In the genomic region with DNA sequence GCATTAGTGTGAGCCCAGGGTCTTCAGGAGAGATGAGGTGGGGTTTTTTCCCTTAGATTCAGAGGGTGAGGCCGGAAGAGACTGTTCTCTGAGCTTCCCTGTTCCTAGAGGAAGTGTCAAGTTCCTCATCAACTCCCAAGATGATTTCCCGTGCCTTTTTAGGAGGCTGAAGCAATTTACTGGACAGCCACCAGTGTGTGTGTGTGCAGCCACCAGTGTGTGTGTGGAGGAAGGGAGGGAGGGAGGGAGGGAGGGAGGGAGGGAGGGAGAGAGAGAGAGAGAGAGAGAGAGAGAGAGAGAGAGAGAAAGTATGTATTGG, we compare ENCODE assay signal across 9 mouse cellular contexts. TPM values are rescaled to one million over a fixed set of nuclear protein-coding genes. Genes with fewer than 3 reads are reported as not detected.
DNase-seq lines count a peak whose midpoint lies in the region; ATAC-seq and TF ChIP-seq lines count a peak whose summit lies in the region.
"Had no signal": no experiment of that assay in that cellular context is flagged by ENCODE, and none has a peak within 500 bp of the region (broad histone marks: within the 10 kb centered on the region; RNA-seq: fewer than 3 reads in every experiment).

No protein-coding gene starts in this region.

- H3K4me2 ChIP-seq in forebrain, embryonic 11.5 days (ENCODE audit: low read depth, low read length, severe bottlenecking) = peak overlapping the region; percentile 98
- peak overlapping the region; percentile 99 for H3K4me2 ChIP-seq in limb, embryonic 11.5 days (ENCODE audit: low read depth, severe bottlenecking)
- H3K4me2 ChIP-seq in neural tube, embryonic 15.5 days = peak overlapping the region; percentile 91

- peak overlapping the region; percentile 95; the same call in 1 of the 2 replicates for H3K27ac ChIP-seq in left cerebral cortex, adult 2 months
- H3K27ac ChIP-seq in forebrain, embryonic 11.5 days (ENCODE audit: low read depth, low read length) = peak overlapping the region; percentile 86; the same call in 1 of the 2 replicates
- H3K27ac ChIP-seq in limb, embryonic 11.5 days (replicated peaks; ENCODE audit: low read depth, low read length) = no peak overlapping the region
- peak overlapping the region; percentile 93; the same call in 1 of the 2 replicates for H3K27ac ChIP-seq in neural tube, embryonic 15.5 days (replicated peaks)

- no peaks in the 10 kb centered on the region; the same call in 1 of the 2 replicates for H3K36me3 ChIP-seq in forebrain, embryonic 11.5 days (ENCODE audit: control insufficient read depth, insufficient read depth, low read length)
- H3K36me3 ChIP-seq in limb, embryonic 11.5 days (ENCODE audit: control insufficient read depth, insufficient read depth, low read length) = peaks cover 2% of the 10 kb centered on the region; the same call in 1 of the 2 replicates
- H3K36me3 ChIP-seq in neural tube, embryonic 15.5 days = peaks cover 5% of the 10 kb centered on the region; the same call in 1 of the 2 replicates

- no peak overlapping the region; the same call in 1 of the 2 replicates for H3K9ac ChIP-seq in forebrain, embryonic 11.5 days (ENCODE audit: low read length)
- no peak overlapping the region for H3K9ac ChIP-seq in limb, embryonic 11.5 days (ENCODE audit: low read length)
- peak overlapping the region; percentile 85 for H3K9ac ChIP-seq in neural tube, embryonic 15.5 days (replicated peaks)

- DNase-seq in left cerebral cortex, adult 2 months (ENCODE audit: extremely low spot score in 1 of 2, low spot score in 2 of 2) = no peak
- DNase-seq in left cerebral cortex, adult 11 months (ENCODE audit: low spot score) = no peak
- no peak for DNase-seq in forebrain, embryonic 11.5 days (ENCODE audit: low spot score)
- DNase-seq in limb, embryonic 11.5 days (ENCODE audit: low spot score) = no peak
- DNase-seq in left cerebral cortex, adult 9 months (ENCODE audit: low spot score in 2 of 2) = no peak
- DNase-seq in gastrocnemius, postnatal 10 days = no peak

- no peak for TF ChIP-seq CTCF in left cerebral cortex, adult 2 months (IDR thresholded peaks at IDR 0.05)

- no peaks in the 10 kb centered on the region for H3K27me3 ChIP-seq in forebrain, embryonic 11.5 days (ENCODE audit: control insufficient read depth, insufficient read depth, low read length)
- no peaks in the 10 kb centered on the region for H3K27me3 ChIP-seq in limb, embryonic 11.5 days (ENCODE audit: control insufficient read depth, insufficient read depth, low read length)
- 0 out of 2 replicates have a peak, but pooled peaks cover under 1% of the 10 kb centered on the region for H3K27me3 ChIP-seq in neural tube, embryonic 15.5 days (replicated peaks)
- H3K27me3 ChIP-seq: Patski had no signal

- H3K9me3 ChIP-seq in forebrain, embryonic 11.5 days (ENCODE audit: control insufficient read depth, low read length) = no peaks in the 10 kb centered on the region
- H3K9me3 ChIP-seq in limb, embryonic 11.5 days (ENCODE audit: control insufficient read depth, low read length) = no peaks in the 10 kb centered on the region
- no peaks in the 10 kb centered on the region for H3K9me3 ChIP-seq in neural tube, embryonic 15.5 days (replicated peaks)

- 23% methylated on average over 2 of the region's 2 CpGs for WGBS in forebrain, embryonic 11.5 days
- WGBS in limb, embryonic 11.5 days = 13% methylated on average over 2 of the region's 2 CpGs
- WGBS in neural tube, embryonic 15.5 days = 3% methylated on average over 2 of the region's 2 CpGs

- H3K4me1 ChIP-seq in forebrain, embryonic 11.5 days (replicated peaks; ENCODE audit: control insufficient read depth, insufficient read depth, low read length) = peaks cover 31% of the 10 kb centered on the region
- H3K4me1 ChIP-seq in limb, embryonic 11.5 days (ENCODE audit: control insufficient read depth, insufficient read depth, low read length) = peaks cover 17% of the 10 kb centered on the region
- peaks cover 52% of the 10 kb centered on the region for H3K4me1 ChIP-seq in neural tube, embryonic 15.5 days

- intact Hi-C loops in left cerebral cortex, adult 2 months (cut with DNase I) = no loop called here

- peak overlapping the region; percentile 81; the same call in 1 of the 2 replicates for H3K4me3 ChIP-seq in left cerebral cortex, adult 2 months
- H3K4me3 ChIP-seq in forebrain, embryonic 11.5 days (ENCODE audit: low read depth, low read length) = peak overlapping the region; percentile 93
- 0 out of 2 replicates have a peak overlapping the region, but pooled peaks have one; percentile 86 for H3K4me3 ChIP-seq in limb, embryonic 11.5 days (ENCODE audit: low read depth, low read length)
- H3K4me3 ChIP-seq in neural tube, embryonic 15.5 days (replicated peaks) = peak overlapping the region; percentile 85

- 0 out of 2 replicates have a peak, but pooled peaks have one; percentile 1 for ATAC-seq in forebrain, embryonic 11.5 days (replicated peaks; ENCODE audit: low FRiP score)
- no peak for ATAC-seq in limb, embryonic 11.5 days (ENCODE audit: insufficient number of reproducible peaks, low FRiP score, low TSS enrichment, low read depth)
- no peak for ATAC-seq in neural tube, embryonic 15.5 days (ENCODE audit: low FRiP score)
- ATAC-seq in granulocyte monocyte progenitor cell, adult 5-6 weeks (replicated peaks; ENCODE audit: poor library complexity, severe bottlenecking) = no peak
- ATAC-seq: Patski had no signal

RNA-seq across cellular contexts. Expression of a gene that starts 2.0 kb away (rescaled TPM):
- total RNA-seq in left cerebral cortex, adult 2 months (2021) = 100 to 1,000 TPM; 527 to 560 TPM
- polyA plus RNA-seq in forebrain, embryonic 11.5 days (2014; fragmentation: Nextera tagmentation; extraction: Ambion mirVana) = 52.7 and 67.0 TPM in 2 replicates
- polyA plus RNA-seq in limb, embryonic 11.5 days (2014; fragmentation: Nextera tagmentation; extraction: Ambion mirVana) = 39.9 and 52.1 TPM in 2 replicates
- 60.2 and 101 TPM in 2 replicates for polyA plus RNA-seq in neural tube, embryonic 15.5 days (2015; fragmentation: Nextera tagmentation; extraction: Ambion mirVana)
- total RNA-seq in granulocyte monocyte progenitor cell, adult 5-6 weeks (2014; fragmentation: Nextera tagmentation) = 21.5 and 26.8 TPM in 2 replicates
- 19.4 and 31.8 TPM in 2 replicates for total RNA-seq in granulocyte monocyte progenitor cell, adult 5-6 weeks (2017)
- 10 to 100 TPM; 61.0 to 61.8 TPM for total RNA-seq in gastrocnemius, postnatal 10 days (2021)

RNA-seq across cellular contexts. Expression of a gene that starts 6.3 kb away (rescaled TPM):
- total RNA-seq in left cerebral cortex, adult 2 months (2021) = 10 to 100 TPM; 26.1 to 28.7 TPM
- 30.2 and 31.8 TPM in 2 replicates for polyA plus RNA-seq in forebrain, embryonic 11.5 days (2014; fragmentation: Nextera tagmentation; extraction: Ambion mirVana)
- polyA plus RNA-seq in limb, embryonic 11.5 days (2014; fragmentation: Nextera tagmentation; extraction: Ambion mirVana) = 25.4 and 27.1 TPM in 2 replicates
- polyA plus RNA-seq in neural tube, embryonic 15.5 days (2015; fragmentation: Nextera tagmentation; extraction: Ambion mirVana) = 54.8 and 62.8 TPM in 2 replicates
- 6.4 and 18.7 TPM in 2 replicates for total RNA-seq in granulocyte monocyte progenitor cell, adult 5-6 weeks (2014; fragmentation: Nextera tagmentation)
- total RNA-seq in granulocyte monocyte progenitor cell, adult 5-6 weeks (2017) = 8.8 and 11.1 TPM in 2 replicates
- 1 to 10 TPM; 9.0 to 9.9 TPM for total RNA-seq in gastrocnemius, postnatal 10 days (2021)

RNA-seq across cellular contexts. Expression of a gene that starts 8.9 kb away (rescaled TPM):
- total RNA-seq in left cerebral cortex, adult 2 months (2021) = 100 to 1,000 TPM; 128 to 134 TPM
- 104 and 116 TPM in 2 replicates for polyA plus RNA-seq in forebrain, embryonic 11.5 days (2014; fragmentation: Nextera tagmentation; extraction: Ambion mirVana)
- 89.6 and 95.1 TPM in 2 replicates for polyA plus RNA-seq in limb, embryonic 11.5 days (2014; fragmentation: Nextera tagmentation; extraction: Ambion mirVana)
- polyA plus RNA-seq in neural tube, embryonic 15.5 days (2015; fragmentation: Nextera tagmentation; extraction: Ambion mirVana) = 111 TPM in 2 replicates
- 53.8 and 75.7 TPM in 2 replicates for total RNA-seq in granulocyte monocyte progenitor cell, adult 5-6 weeks (2014; fragmentation: Nextera tagmentation)
- 15.9 and 23.3 TPM in 2 replicates for total RNA-seq in granulocyte monocyte progenitor cell, adult 5-6 weeks (2017)
- 100 to 1,000 TPM; 124 to 142 TPM for total RNA-seq in gastrocnemius, postnatal 10 days (2021)

RNA-seq across cellular contexts. Expression of a gene that starts 30.3 kb away (rescaled TPM):
- 10 to 100 TPM; 31.0 to 33.8 TPM for total RNA-seq in left cerebral cortex, adult 2 months (2021)
- 28.4 and 28.7 TPM in 2 replicates for polyA plus RNA-seq in forebrain, embryonic 11.5 days (2014; fragmentation: Nextera tagmentation; extraction: Ambion mirVana)
- 26.9 and 28.0 TPM in 2 replicates for polyA plus RNA-seq in limb, embryonic 11.5 days (2014; fragmentation: Nextera tagmentation; extraction: Ambion mirVana)
- 15.3 and 19.1 TPM in 2 replicates for polyA plus RNA-seq in neural tube, embryonic 15.5 days (2015; fragmentation: Nextera tagmentation; extraction: Ambion mirVana)
- total RNA-seq in granulocyte monocyte progenitor cell, adult 5-6 weeks (2014; fragmentation: Nextera tagmentation) = 20.9 and 28.9 TPM in 2 replicates
- 13.5 and 29.3 TPM in 2 replicates for total RNA-seq in granulocyte monocyte progenitor cell, adult 5-6 weeks (2017)
- total RNA-seq in gastrocnemius, postnatal 10 days (2021) = 10 to 100 TPM; 26.2 to 39.8 TPM

RNA-seq across cellular contexts. Expression of a gene that starts 30.6 kb away (rescaled TPM):
- 100 to 1,000 TPM; 118 to 129 TPM for total RNA-seq in left cerebral cortex, adult 2 months (2021)
- 47.5 and 53.9 TPM in 2 replicates for polyA plus RNA-seq in forebrain, embryonic 11.5 days (2014; fragmentation: Nextera tagmentation; extraction: Ambion mirVana)
- polyA plus RNA-seq in limb, embryonic 11.5 days (2014; fragmentation: Nextera tagmentation; extraction: Ambion mirVana) = 48.6 and 49.2 TPM in 2 replicates
- polyA plus RNA-seq in neural tube, embryonic 15.5 days (2015; fragmentation: Nextera tagmentation; extraction: Ambion mirVana) = 113 and 133 TPM in 2 replicates
- total RNA-seq in granulocyte monocyte progenitor cell, adult 5-6 weeks (2014; fragmentation: Nextera tagmentation) = 24.4 and 36.9 TPM in 2 replicates
- total RNA-seq in granulocyte monocyte progenitor cell, adult 5-6 weeks (2017) = 20.7 and 22.4 TPM in 2 replicates
- total RNA-seq in gastrocnemius, postnatal 10 days (2021) = 10 to 100 TPM; 15.5 to 17.5 TPM

Comparison
In these comparisons a context has a peak if more than half of its experiments do, and no peak if none do; other contexts are left out.
1. RNA of a gene that starts 2.0 kb away (total RNA-seq): 527 to 560 TPM in left cerebral cortex, adult 2 months; 61.0 to 61.8 TPM in gastrocnemius, postnatal 10 days and 19.4 to 31.8 TPM in granulocyte monocyte progenitor cell, adult 5-6 weeks; every median in the first group is over 4 times any median in the second.
2. Peak in every context shown above with its lines, with median percentiles within 50 percentile points of each other: H3K4me3 ChIP-seq and H3K4me2 ChIP-seq.